12 mouse cellular contexts compared by ENCODE assay signal in the genomic region with DNA sequence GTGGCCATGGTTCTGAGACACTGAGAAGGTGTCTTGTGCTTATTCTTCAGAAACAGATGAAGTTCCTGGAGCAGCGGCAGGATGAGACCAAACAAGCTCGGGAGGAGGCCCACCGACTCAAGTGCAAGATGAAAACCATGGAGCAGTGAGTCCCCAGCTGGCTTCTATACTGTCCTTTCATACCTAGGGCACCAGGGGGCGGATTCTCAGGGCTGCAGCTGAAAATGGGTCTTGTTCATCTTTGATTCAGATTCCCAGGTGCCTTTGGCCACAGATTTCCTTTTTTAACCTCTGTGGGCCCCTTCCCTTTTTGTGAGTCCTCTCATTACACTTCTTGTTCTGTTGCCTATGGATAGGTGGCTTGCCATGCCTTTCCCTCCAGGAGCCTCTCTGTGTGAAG. TPM values are rescaled to one million over a fixed set of nuclear protein-coding genes. Genes with fewer than 3 reads are reported as not detected.
DNase-seq lines count a peak whose midpoint lies in the region; ATAC-seq and TF ChIP-seq lines count a peak whose summit lies in the region.
"Had no signal": no experiment of that assay in that cellular context is flagged by ENCODE, and none has a peak within 500 bp of the region (broad histone marks: within the 10 kb centered on the region; RNA-seq: fewer than 3 reads in every experiment).

No protein-coding gene starts in this region.

- H3K4me1 ChIP-seq in thymus, adult 2 months (replicated peaks; ENCODE audit: control insufficient read depth, insufficient read depth, low read length): no peaks in the 10 kb centered on the region
- peaks cover 17% of the 10 kb centered on the region for H3K4me1 ChIP-seq in forebrain, postnatal 0 days (ENCODE audit: insufficient read depth)

- DNase-seq in gastrocnemius, adult 2 months: no peak
- DNase-seq in gastrocnemius, adult 18-20 months (ENCODE audit: low spot score): no peak
- DNase-seq in thymus, postnatal 0 days (ENCODE audit: low spot score): peak; percentile 46
- no peak for DNase-seq in thymus, adult 2 months
- DNase-seq in forebrain, postnatal 0 days: no peak
- DNase-seq in splenic B cell, adult 2 months (ENCODE audit: low read depth, low spot score): peak; percentile 41
- no peak for DNase-seq in ovary, adult 18-20 months (ENCODE audit: low spot score)
- DNase-seq in heart, adult 11 months: no peak
- DNase-seq: adrenal gland, postnatal 36 days; cerebellum, adult 9-11 months had no signal

- H3K36me3 ChIP-seq in thymus, adult 2 months (ENCODE audit: control insufficient read depth, insufficient read depth, low read length): peaks cover 9% of the 10 kb centered on the region; the same call in 1 of the 2 replicates
- H3K36me3 ChIP-seq in forebrain, postnatal 0 days (ENCODE audit: insufficient read depth): peaks cover 13% of the 10 kb centered on the region
- no peaks in the 10 kb centered on the region for H3K36me3 ChIP-seq in splenic B cell, adult 2 months (ENCODE audit: control insufficient read depth, insufficient read depth, low read length, poor library complexity, severe bottlenecking)

- H3K27ac ChIP-seq in gastrocnemius, adult 2 months: no peak overlapping the region
- no peak overlapping the region for H3K27ac ChIP-seq in thymus, adult 2 months (ENCODE audit: control insufficient read depth, insufficient read depth, low read length)
- peak overlapping the region; percentile 84 for H3K27ac ChIP-seq in forebrain, postnatal 0 days (ENCODE audit: low read depth, low read length)
- H3K27ac ChIP-seq: heart, embryonic 13.5 days; neural tube, embryonic 12.5 days had no signal

- H3K9me3 ChIP-seq in forebrain, postnatal 0 days (ENCODE audit: low read length): no peaks in the 10 kb centered on the region
- H3K9me3 ChIP-seq: heart, embryonic 13.5 days; neural tube, embryonic 12.5 days had no signal

- intact Hi-C loops in gastrocnemius, adult 2 months (cut with DNase I): loop anchor here (5.0 kb wide), 3 partner anchors 41 to 91 kb away; partner anchors contain the start of genes Amigo3 and Ip6k1

- 58% methylated on average over 4 of the region's 4 CpGs for WGBS in thymus, adult 2 months
- WGBS in forebrain, postnatal 0 days: 67% methylated on average over 4 of the region's 4 CpGs

- H3K9ac ChIP-seq in forebrain, postnatal 0 days: peak overlapping the region; percentile 37; the same call in 1 of the 2 replicates
- H3K9ac ChIP-seq: heart, embryonic 13.5 days; neural tube, embryonic 12.5 days had no signal

- no peak overlapping the region for H3K4me3 ChIP-seq in gastrocnemius, adult 2 months
- H3K4me3 ChIP-seq in thymus, adult 2 months (ENCODE audit: control insufficient read depth, insufficient read depth, low read length): no peak overlapping the region
- no peak overlapping the region for H3K4me3 ChIP-seq in forebrain, postnatal 0 days (ENCODE audit: low read depth, low read length)
- H3K4me3 ChIP-seq: heart, embryonic 13.5 days; neural tube, embryonic 12.5 days had no signal

- peak; percentile 26; the same call in 1 of the 2 replicates for TF ChIP-seq CTCF in gastrocnemius, adult 2 months (IDR thresholded peaks at IDR 0.05)
- no peak for TF ChIP-seq CTCF in thymus, adult 2 months (IDR thresholded peaks at IDR 0.05; ENCODE audit: borderline replicate concordance, control insufficient read depth, extremely low read depth, insufficient read depth, low read length, poor library complexity)
- TF ChIP-seq CTCF in forebrain, postnatal 0 days (IDR thresholded peaks at IDR 0.05; ENCODE audit: low read depth): peak; percentile 31

- no peak for TF ChIP-seq POLR2A in thymus, adult 2 months (IDR thresholded peaks at IDR 0.05; ENCODE audit: control insufficient read depth, extremely low read depth, insufficient read depth, low read length, poor library complexity)

- no peaks in the 10 kb centered on the region for H3K27me3 ChIP-seq in thymus, adult 2 months (ENCODE audit: control insufficient read depth, insufficient read depth, low read length)
- H3K27me3 ChIP-seq in forebrain, postnatal 0 days (ENCODE audit: insufficient read depth, low read length): no peaks in the 10 kb centered on the region
- no peaks in the 10 kb centered on the region for H3K27me3 ChIP-seq in splenic B cell, adult 2 months (ENCODE audit: control insufficient read depth, insufficient read depth, low read length, poor library complexity, severe bottlenecking)
- H3K27me3 ChIP-seq: heart, embryonic 13.5 days; neural tube, embryonic 12.5 days had no signal

- ATAC-seq in forebrain, postnatal 0 days: 0 out of 2 replicates have a peak, but pooled peaks have one; percentile 14

- H3K4me2 ChIP-seq in forebrain, postnatal 0 days (ENCODE audit: low read depth): peak overlapping the region; percentile 37
- H3K4me2 ChIP-seq: heart, embryonic 13.5 days; neural tube, embryonic 12.5 days had no signal

RNA-seq across cellular contexts. Expression of gene Traip, which starts 11.0 kb away (rescaled TPM):
- under 1 TPM; 0.25 to 0.43 TPM for total RNA-seq in gastrocnemius, adult 2 months (2021)
- under 1 TPM; 0.27 to 0.62 TPM for total RNA-seq in gastrocnemius, adult 18-20 months (2021)
- 23.1 and 27.2 TPM in 2 replicates for polyA plus RNA-seq in thymus, postnatal 0 days (2015; fragmentation: Nextera tagmentation; extraction: Ambion mirVana)
- polyA plus RNA-seq in thymus, adult 2 months (2012; rRNA removed): 9.2 and 15.7 TPM in 2 replicates
- 11.0 and 15.7 TPM in 2 replicates for total RNA-seq in forebrain, postnatal 0 days (2014; rRNA removed)
- 11.2 TPM in 2 replicates for polyA plus RNA-seq in forebrain, postnatal 0 days (2015; fragmentation: Nextera tagmentation; extraction: Ambion mirVana)

RNA-seq across cellular contexts. Expression of gene Uba7, which starts 14.4 kb away (rescaled TPM):
- 1 to 10 TPM; 2.3 to 3.1 TPM for total RNA-seq in gastrocnemius, adult 2 months (2021)
- 1 to 10 TPM; 2.6 to 2.8 TPM for total RNA-seq in gastrocnemius, adult 18-20 months (2021)
- 54.9 and 63.2 TPM in 2 replicates for polyA plus RNA-seq in thymus, postnatal 0 days (2015; fragmentation: Nextera tagmentation; extraction: Ambion mirVana)
- 208 and 267 TPM in 2 replicates for polyA plus RNA-seq in thymus, adult 2 months (2012; rRNA removed)
- total RNA-seq in forebrain, postnatal 0 days (2014; rRNA removed): 3.5 and 4.0 TPM in 2 replicates
- polyA plus RNA-seq in forebrain, postnatal 0 days (2015; fragmentation: Nextera tagmentation; extraction: Ambion mirVana): 4.5 and 4.8 TPM in 2 replicates

RNA-seq across cellular contexts. Expression of gene Gm20661, which starts 21.9 kb away (rescaled TPM):
- not detected for total RNA-seq in gastrocnemius, adult 2 months (2021)
- not detected for total RNA-seq in gastrocnemius, adult 18-20 months (2021)
- polyA plus RNA-seq in thymus, postnatal 0 days (2015; fragmentation: Nextera tagmentation; extraction: Ambion mirVana): 0.26 and 0.27 TPM in 2 replicates
- 0.58 and 0.93 TPM in 2 replicates for polyA plus RNA-seq in thymus, adult 2 months (2012; rRNA removed)
- total RNA-seq in forebrain, postnatal 0 days (2014; rRNA removed): 0.46 TPM in 1 of 2 replicates, not detected in the other
- polyA plus RNA-seq in forebrain, postnatal 0 days (2015; fragmentation: Nextera tagmentation; extraction: Ambion mirVana): 0.12 and 0.20 TPM in 2 replicates

RNA-seq across cellular contexts. Expression of gene Inka1, which starts 24.8 kb away (rescaled TPM):
- 1 to 10 TPM; 1.1 to 3.2 TPM for total RNA-seq in gastrocnemius, adult 2 months (2021)
- total RNA-seq in gastrocnemius, adult 18-20 months (2021): 1 to 10 TPM; 1.5 to 3.0 TPM
- 31.6 and 33.8 TPM in 2 replicates for polyA plus RNA-seq in thymus, postnatal 0 days (2015; fragmentation: Nextera tagmentation; extraction: Ambion mirVana)
- polyA plus RNA-seq in thymus, adult 2 months (2012; rRNA removed): 10.5 and 14.8 TPM in 2 replicates
- 6.3 and 7.8 TPM in 2 replicates for total RNA-seq in forebrain, postnatal 0 days (2014; rRNA removed)
- 20.3 and 23.0 TPM in 2 replicates for polyA plus RNA-seq in forebrain, postnatal 0 days (2015; fragmentation: Nextera tagmentation; extraction: Ambion mirVana)

RNA-seq across cellular contexts. Expression of gene Camkv, which starts 25.5 kb away (rescaled TPM):
- under 1 TPM in 1 of 2 experiments, not detected in 1; 0.22 TPM for total RNA-seq in gastrocnemius, adult 2 months (2021)
- total RNA-seq in gastrocnemius, adult 18-20 months (2021): under 1 TPM; 0.26 to 0.34 TPM
- 12.1 and 12.9 TPM in 2 replicates for polyA plus RNA-seq in thymus, postnatal 0 days (2015; fragmentation: Nextera tagmentation; extraction: Ambion mirVana)
- 18.7 and 21.0 TPM in 2 replicates for polyA plus RNA-seq in thymus, adult 2 months (2012; rRNA removed)
- 228 and 329 TPM in 2 replicates for total RNA-seq in forebrain, postnatal 0 days (2014; rRNA removed)
- 194 and 197 TPM in 2 replicates for polyA plus RNA-seq in forebrain, postnatal 0 days (2015; fragmentation: Nextera tagmentation; extraction: Ambion mirVana)

Comparison
In these comparisons a context has a peak if more than half of its experiments do, and no peak if none do; other contexts are left out.
1. DNase-seq: peak in thymus, postnatal 0 days (single experiment) and splenic B cell, adult 2 months (single experiment); none in gastrocnemius, adult 2 months (single experiment), gastrocnemius, adult 18-20 months (single experiment), thymus, adult 2 months (single experiment), forebrain, postnatal 0 days (single experiment), ovary, adult 18-20 months (single experiment) and heart, adult 11 months (single experiment).